Mouse (Mus musculus) adipocyte (in vitro differentiated cells): Measurements from ENCODE around the gene Clasp1.

Experiments used
- DNase-seq: peaks from one replicate; pipeline ENCODE4 v3.0.0-alpha.2; 2016; ENCODE audit warnings: low spot score

The Clasp1 gene

GRCm38 (mm10) chr1:118402966-118403365 lies 14.1 kb downstream of the Clasp1 start:
- DNase-seq, result no peak

GRCm38 (mm10) chr1:118403440-118403839 lies 14.6 kb downstream of the Clasp1 start:
- no peak for DNase-seq

GRCm38 (mm10) chr1:118407586-118408250 lies 18.9 kb downstream of the Clasp1 start:
- no peak for DNase-seq

- no peak for DNase-seq
These were observed 20.4 kb downstream of the Clasp1 start for GRCm38 (mm10) chr1:118409249-118409648.

- no peak for DNase-seq
These were observed 22.0 kb downstream of the Clasp1 start for GRCm38 (mm10) chr1:118410824-118411223.

GRCm38 (mm10) chr1:118413169-118413568 lies 24.3 kb downstream of the Clasp1 start:
- no peak for DNase-seq

- no peak for DNase-seq
These were observed 28.3 kb downstream of the Clasp1 start for GRCm38 (mm10) chr1:118417047-118417730.

GRCm38 (mm10) chr1:118419399-118419798 lies 30.5 kb downstream of the Clasp1 start:
- DNase-seq, result no peak

- DNase-seq, result no peak
These were observed 32.3 kb downstream of the Clasp1 start for GRCm38 (mm10) chr1:118421149-118421548.

- DNase-seq, result no peak
These were observed 34.0 kb downstream of the Clasp1 start for GRCm38 (mm10) chr1:118422812-118423211.

- DNase-seq, result no peak
These were observed 37.1 kb downstream of the Clasp1 start for GRCm38 (mm10) chr1:118425982-118426381.

- peak; percentile 18 for DNase-seq
These were observed 39.7 kb downstream of the Clasp1 start for GRCm38 (mm10) chr1:118428354-118429084.

- no peak for DNase-seq
These were observed 42.7 kb downstream of the Clasp1 start for GRCm38 (mm10) chr1:118431548-118431947.

- no peak for DNase-seq
These were observed 46.2 kb downstream of the Clasp1 start for GRCm38 (mm10) chr1:118435001-118435473.

- no peak for DNase-seq
These were observed 49.0 kb downstream of the Clasp1 start for GRCm38 (mm10) chr1:118437856-118438255.

GRCm38 (mm10) chr1:118438332-118438731 lies 49.5 kb downstream of the Clasp1 start:
- DNase-seq, result no peak

- DNase-seq, result no peak
These were observed 51.7 kb downstream of the Clasp1 start for GRCm38 (mm10) chr1:118440547-118440946.

GRCm38 (mm10) chr1:118444420-118444819 lies 55.6 kb downstream of the Clasp1 start:
- DNase-seq, result no peak

GRCm38 (mm10) chr1:118444988-118445387 lies 56.1 kb downstream of the Clasp1 start:
- DNase-seq, result no peak

GRCm38 (mm10) chr1:118445441-118445840 lies 56.6 kb downstream of the Clasp1 start:
- no peak for DNase-seq

GRCm38 (mm10) chr1:118446006-118446405 lies 57.1 kb downstream of the Clasp1 start:
- no peak for DNase-seq

GRCm38 (mm10) chr1:118447131-118447530 lies 58.3 kb downstream of the Clasp1 start:
- DNase-seq, result no peak

- no peak for DNase-seq
These were observed 59.4 kb downstream of the Clasp1 start for GRCm38 (mm10) chr1:118448214-118448613.
